Mouse (Mus musculus) bone marrow macrophage, adult 2 months (primary cell): ENCODE results near the gene Rps6kb2. TPM values are rescaled to one million over a fixed set of nuclear protein-coding genes. Genes with fewer than 3 reads are reported as not detected.

Experiments used
- H3K27ac ChIP-seq: 2 replicates; pipeline ENCODE4 v1.5.1; 2012; ENCODE audit warnings: low read depth, low read length; ENCODE audit not compliant: insufficient read depth
- H3K4me1 ChIP-seq: 2 replicates; pipeline ENCODE4 v1.6.1; 2012; ENCODE audit warnings: low read length; ENCODE audit not compliant: control insufficient read depth, insufficient read depth
- H3K4me3 ChIP-seq: 2 replicates; pipeline ENCODE4 v1.5.1; 2012; ENCODE audit warnings: mild to moderate bottlenecking, low read length, moderate library complexity; ENCODE audit not compliant: insufficient read depth
- CTCF ChIP-seq: IDR thresholded peaks from 2 replicates; pipeline ENCODE4 v1.5.1; 2012; ENCODE audit warnings: low read depth, mild to moderate bottlenecking, low read length, moderate library complexity
- POLR2A ChIP-seq: IDR thresholded peaks from 2 replicates; pipeline ENCODE4 v1.6.1; 2012; ENCODE audit warnings: mild to moderate bottlenecking, low read depth, low read length, borderline replicate concordance
- polyA plus RNA-seq: library from polyadenylated mRNA; stranded (reverse); fragments of >200 nt; gene quantifications from 2 replicates; pipeline ENCODE4 v1.2.4, GENCODE M21; 2012; ENCODE audit not compliant: missing spikeins, insufficient read depth, insufficient read length

The Rps6kb2 gene
- polyA plus RNA-seq, 1 experiment: 32.3 TPM

DNA sequence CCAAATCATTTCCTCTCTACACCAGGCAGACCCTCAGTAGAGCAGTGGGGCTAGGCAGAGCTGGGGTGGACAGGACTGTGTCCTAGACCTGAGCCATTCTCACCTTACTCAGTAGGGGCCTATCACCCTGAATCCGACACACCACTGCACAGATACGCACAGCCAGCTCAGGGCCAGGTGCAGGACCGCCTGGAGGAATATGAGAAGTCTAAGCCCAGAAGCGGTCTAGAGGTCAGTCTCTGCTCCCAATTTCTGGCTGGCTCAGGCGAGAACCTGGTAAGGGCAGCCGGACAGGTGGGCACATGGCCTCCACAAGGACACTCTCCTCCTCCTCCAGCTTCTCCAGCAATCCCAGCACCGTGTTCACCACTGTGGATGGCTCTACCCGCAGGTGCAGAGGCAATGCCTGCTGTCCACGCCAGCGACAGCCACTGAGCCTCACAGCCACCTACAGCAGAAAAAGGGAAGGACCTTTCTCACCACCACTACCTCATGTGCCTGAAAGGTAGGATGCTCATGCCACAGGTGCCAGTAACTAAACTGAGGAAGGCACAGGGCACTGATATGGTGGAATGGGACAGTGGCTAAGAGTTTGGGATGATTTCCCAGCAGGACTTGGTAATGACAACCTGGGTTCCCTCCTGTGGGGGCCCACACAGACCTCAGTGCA is 7.7 kb upstream of the Rps6kb2 start:
- Histone ChIP-seq H3K4me3 (no peak overlapping the region), H3K27ac (no peak overlapping the region), H3K4me1 (peaks cover 10% of the 10 kb centered on the region)
- no peak for TF ChIP-seq CTCF
- TF ChIP-seq POLR2A: no peak

DNA sequence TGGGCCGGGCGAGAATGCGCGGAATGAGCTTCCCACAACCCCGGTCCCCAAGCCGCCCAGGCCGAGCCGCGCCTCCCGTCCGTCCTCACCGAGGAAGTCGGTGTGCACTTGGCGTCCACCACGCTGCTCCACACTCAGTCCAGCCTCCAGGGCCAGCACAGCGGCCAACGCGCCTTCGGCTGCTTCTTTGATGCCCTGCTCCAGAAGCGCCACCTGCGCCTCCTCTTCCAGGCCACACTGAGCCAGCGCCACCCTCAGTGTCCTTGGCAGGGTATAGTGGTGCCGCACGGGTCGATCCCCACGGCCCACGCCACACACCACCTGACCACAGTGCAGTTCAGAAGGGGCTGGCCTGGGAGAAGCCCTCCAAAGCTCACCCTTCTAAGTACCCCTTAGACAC is 6.7 kb upstream of the Rps6kb2 start:
- peak overlapping the region; percentile 47 for H3K4me3 ChIP-seq
- peak overlapping the region; percentile 26 for H3K27ac ChIP-seq
- TF ChIP-seq CTCF (no peak; the same call in 1 of the 2 replicates), POLR2A (no peak)
- peaks cover 16% of the 10 kb centered on the region for H3K4me1 ChIP-seq

DNA sequence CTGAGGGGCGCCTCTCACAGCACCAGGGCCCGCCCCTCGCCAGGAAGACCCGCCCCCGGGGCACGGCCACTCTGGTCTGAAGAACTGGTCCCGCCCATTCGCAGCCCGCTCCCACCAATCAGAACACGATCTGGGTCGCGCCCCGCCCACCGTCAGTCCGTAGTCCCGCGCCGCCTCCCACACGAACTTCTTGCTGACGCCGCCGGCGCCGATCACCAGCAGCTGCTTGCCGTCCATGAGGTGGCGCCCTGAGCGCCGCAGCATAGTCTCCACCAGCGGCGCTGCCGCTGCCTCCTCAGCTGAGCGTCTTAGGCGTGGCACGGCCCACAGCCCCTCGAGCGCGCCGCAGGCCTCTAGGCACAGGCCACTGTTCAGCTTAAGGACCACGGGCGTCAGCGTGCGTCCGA is 6.2 kb upstream of the Rps6kb2 start:
- H3K4me1 ChIP-seq: peaks cover 20% of the 10 kb centered on the region
- H3K27ac ChIP-seq: peak overlapping the region; percentile 26
- TF ChIP-seq CTCF (no peak; the same call in 1 of the 2 replicates), POLR2A (no peak)
- peak overlapping the region; percentile 47 for H3K4me3 ChIP-seq

DNA sequence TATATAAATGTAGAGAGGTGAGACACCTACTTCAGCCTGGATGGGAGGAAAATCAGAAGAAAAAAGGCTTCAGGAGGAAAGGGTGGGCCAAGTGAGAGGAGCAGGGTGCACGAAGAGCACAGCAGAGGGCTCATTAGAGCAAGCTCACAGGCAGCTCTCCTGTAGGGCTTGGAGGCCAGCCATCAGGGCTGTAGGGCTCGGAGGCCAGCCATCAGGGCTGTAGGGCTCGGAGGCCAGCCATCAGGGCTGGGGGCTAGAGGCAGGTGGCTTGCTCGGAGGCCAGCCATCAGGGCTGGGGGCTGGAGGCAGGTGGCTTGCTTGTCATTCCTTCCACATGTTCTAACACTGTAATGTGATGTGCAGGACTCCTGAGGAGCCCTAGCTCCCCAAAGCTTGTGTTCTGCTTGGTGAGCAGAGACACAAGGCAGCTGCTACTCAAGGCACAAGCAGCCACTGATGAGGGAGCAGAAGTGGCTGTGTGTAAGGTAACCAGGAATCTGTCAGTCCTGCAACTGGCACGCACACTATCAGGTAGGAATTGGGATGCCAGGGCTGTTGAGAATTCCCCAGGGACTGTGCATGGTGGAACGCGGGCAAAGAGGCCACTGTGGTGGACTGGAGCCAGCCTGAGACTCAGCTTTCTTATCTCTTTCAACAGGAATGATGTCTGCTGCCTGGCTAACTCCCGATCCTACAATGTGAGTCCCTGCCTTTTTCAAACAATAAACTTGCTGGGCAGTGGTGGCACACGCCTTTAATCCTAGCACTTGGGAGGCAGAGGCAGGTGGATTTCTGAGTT is 3.7 kb upstream of the Rps6kb2 start:
- TF ChIP-seq CTCF: no peak
- TF ChIP-seq POLR2A: no peak
- no peak overlapping the region for H3K27ac ChIP-seq
- no peak overlapping the region for H3K4me3 ChIP-seq
- H3K4me1 ChIP-seq: peaks cover 25% of the 10 kb centered on the region

DNA sequence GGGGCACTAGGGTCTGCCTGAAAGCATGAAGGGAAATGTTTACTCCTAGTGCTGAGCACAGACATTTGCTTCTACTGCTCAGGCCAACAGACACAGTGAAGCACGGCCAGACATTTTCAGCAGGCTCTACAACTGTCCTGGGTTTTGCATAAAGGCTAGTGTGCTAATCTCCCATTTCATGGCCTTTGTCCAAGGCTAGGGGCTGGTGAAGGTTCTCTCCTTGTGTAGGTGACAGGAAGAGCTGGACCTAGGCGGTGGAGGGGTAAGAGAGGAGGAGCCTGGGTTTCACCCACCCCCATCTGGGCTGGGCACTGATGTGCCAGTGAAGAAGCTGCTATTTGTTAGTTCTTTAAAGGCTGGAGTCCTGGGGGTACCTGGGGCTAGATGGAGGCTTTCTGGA is 1.6 kb upstream of the Rps6kb2 start:
- H3K4me1 ChIP-seq: peaks cover 20% of the 10 kb centered on the region
- H3K27ac ChIP-seq: peak overlapping the region; percentile 85
- TF ChIP-seq CTCF (no peak), POLR2A (no peak)
- no peak overlapping the region for H3K4me3 ChIP-seq

DNA sequence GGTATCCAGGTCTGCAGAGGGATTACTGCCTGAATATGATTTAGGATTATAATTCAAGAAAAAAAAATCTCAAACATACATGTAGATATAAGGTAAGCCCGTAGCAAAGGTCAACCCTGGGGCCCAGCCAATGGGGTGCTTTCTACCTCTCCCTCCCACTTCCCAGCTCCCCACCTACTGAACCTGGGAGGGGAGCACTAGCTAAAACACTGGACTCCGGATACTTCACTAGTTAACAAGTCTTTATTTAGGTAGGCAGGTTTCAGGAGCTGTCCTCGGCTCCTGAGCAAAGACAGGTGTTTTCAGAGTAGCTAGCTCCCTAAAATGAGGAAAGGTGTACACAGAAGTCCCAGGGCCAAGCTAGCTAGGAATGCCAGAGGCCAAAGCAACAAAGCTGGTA is 946 bp upstream of the Rps6kb2 start:
- TF ChIP-seq POLR2A (no peak), CTCF (no peak)
- H3K4me1 ChIP-seq: peaks cover 19% of the 10 kb centered on the region
- H3K27ac ChIP-seq: peak overlapping the region; percentile 85
- no peak overlapping the region for H3K4me3 ChIP-seq

DNA sequence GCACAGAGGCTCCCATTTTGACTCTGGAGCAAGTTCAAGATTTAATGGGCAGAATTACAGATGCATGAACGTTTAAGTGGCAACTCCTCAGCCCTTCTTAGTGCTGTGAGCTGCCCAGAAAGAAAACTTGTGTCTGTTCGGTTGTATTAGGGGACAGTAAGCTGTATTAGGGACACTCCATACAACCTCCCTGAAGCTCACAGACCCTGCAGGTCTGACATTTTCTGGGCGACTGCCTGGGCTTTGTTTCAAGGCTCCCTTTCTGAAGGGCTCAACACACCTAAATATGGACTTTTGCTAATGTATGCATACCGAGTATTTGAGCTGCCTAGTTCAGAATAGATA is 361 bp upstream of the Rps6kb2 start:
- no peak for TF ChIP-seq CTCF
- no peak for TF ChIP-seq POLR2A
- Histone ChIP-seq H3K4me1 (peaks cover 19% of the 10 kb centered on the region), H3K27ac (peak overlapping the region; percentile 12; the same call in 1 of the 2 replicates), H3K4me3 (peak overlapping the region; percentile 70)

DNA sequence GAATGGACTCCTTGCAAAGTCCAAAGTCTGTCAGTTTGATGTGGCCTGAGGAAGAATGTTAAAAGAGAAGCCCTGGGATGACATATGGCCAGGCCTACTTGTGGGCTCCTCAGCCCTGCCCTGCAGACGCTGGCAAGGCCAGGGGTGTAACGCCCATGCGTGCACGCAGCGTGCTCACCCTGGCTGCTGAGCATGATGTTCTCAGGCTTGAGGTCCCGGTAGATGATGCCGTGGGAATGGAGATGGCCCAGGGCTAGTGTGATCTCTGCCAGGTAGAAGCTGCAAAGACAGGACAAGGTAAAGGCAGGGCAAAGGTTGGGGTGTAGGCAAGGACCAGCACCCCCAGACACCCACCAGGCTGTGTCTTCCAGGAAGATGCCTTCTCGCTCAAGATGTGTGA is 4.1 kb downstream of the Rps6kb2 start:
- Histone ChIP-seq H3K4me1 (peaks cover 7% of the 10 kb centered on the region), H3K27ac (no peak overlapping the region), H3K4me3 (no peak overlapping the region)
- TF ChIP-seq CTCF (no peak), POLR2A (no peak)

DNA sequence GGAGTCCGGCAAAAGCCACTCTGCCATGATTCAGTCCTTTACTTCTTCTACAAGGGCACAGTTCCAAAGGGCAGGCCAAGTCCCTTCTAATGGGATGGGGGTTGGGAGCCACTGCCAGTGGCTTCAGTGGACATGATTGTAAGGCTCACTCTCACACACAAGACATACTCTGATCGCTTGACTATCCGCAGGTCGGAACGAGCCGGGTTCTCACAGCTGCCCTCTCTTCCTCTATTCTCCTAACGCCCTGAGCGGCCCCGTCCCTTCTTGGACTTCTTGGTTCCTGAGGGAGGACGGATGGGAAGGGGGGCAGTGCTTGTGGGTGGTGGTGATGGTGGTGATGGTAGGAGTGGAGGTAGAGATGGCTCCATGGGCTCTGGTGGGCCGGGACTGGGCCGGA is 6.4 kb downstream of the Rps6kb2 start:
- H3K4me3 ChIP-seq: no peak overlapping the region
- H3K27ac ChIP-seq: no peak overlapping the region
- no peaks in the 10 kb centered on the region for H3K4me1 ChIP-seq
- no peak for TF ChIP-seq POLR2A
- TF ChIP-seq CTCF: no peak

DNA sequence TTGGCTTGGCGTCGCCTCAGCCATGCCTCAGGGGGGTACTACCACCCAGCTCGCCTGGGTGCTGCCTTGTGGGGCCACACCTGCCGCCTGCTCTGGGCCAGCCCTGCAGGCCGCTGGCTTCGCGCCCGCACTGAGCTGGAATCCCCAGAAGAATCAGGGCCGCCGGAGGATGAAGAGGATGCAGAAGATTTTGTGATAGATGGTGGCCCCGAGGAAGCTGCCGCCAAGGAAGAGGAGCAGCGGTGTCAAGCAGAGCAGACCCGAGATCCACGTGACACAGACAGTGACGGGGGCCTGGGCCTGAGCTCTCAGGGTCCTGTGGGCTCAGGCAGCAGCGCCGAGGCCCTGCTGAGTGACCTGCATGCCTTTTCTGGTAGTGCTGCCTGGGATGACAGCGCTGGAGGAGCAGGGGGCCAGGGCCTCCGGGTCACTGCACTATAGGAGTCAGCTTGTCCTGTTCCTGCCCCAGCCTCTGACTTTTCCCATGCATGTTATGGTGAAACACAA is 7.0 kb downstream of the Rps6kb2 start:
- Histone ChIP-seq H3K4me3 (no peak overlapping the region), H3K4me1 (no peaks in the 10 kb centered on the region), H3K27ac (no peak overlapping the region)
- TF ChIP-seq POLR2A (no peak), CTCF (no peak)
